Mouse (Mus musculus) midbrain, embryonic 16.5 days (tissue): ENCODE data around the gene Aen. TPM values are rescaled to one million over a fixed set of nuclear protein-coding genes. Genes with fewer than 3 reads are reported as not detected.

Experiments used
- ATAC-seq: fragments of 200-750 bp; cut with Nextera tagmentation; 2 replicates; pipeline ENCODE4 v1.8.0; 2017; ENCODE audit warnings: moderate TSS enrichment
- H3K27ac ChIP-seq: fragments of 300-500 bp; sonication (generic); 2 replicates; pipeline ENCODE4 v1.5.1; 2014; ENCODE audit warnings: mild to moderate bottlenecking, low read length, mixed read lengths
- H3K27me3 ChIP-seq: fragments of 300-500 bp; sonication (generic); 2 replicates; pipeline ENCODE4 v1.6.1; 2014; ENCODE audit warnings: low read depth, low read length, mixed read lengths; ENCODE audit not compliant: control insufficient read depth, insufficient read depth
- H3K36me3 ChIP-seq: fragments of 300-500 bp; sonication (generic); 2 replicates; pipeline ENCODE4 v1.6.1; 2014; ENCODE audit warnings: mild to moderate bottlenecking, low read length, moderate library complexity, mixed read lengths; ENCODE audit not compliant: control insufficient read depth, insufficient read depth
- H3K4me1 ChIP-seq: fragments of 300-500 bp; sonication (generic); 2 replicates; pipeline ENCODE4 v1.6.1; 2014; ENCODE audit warnings: mild to moderate bottlenecking, low read length, mixed read lengths; ENCODE audit not compliant: control insufficient read depth, insufficient read depth
- H3K4me2 ChIP-seq: fragments of 300-500 bp; sonication (generic); 2 replicates; pipeline ENCODE4 v1.6.1; 2014; ENCODE audit warnings: mild to moderate bottlenecking, low read length, mixed read lengths
- H3K4me3 ChIP-seq: fragments of 300-500 bp; sonication (generic); 2 replicates; pipeline ENCODE4 v1.5.1; 2014; ENCODE audit warnings: low read depth, mild to moderate bottlenecking, low read length, moderate library complexity, mixed read lengths
- H3K9ac ChIP-seq: fragments of 300-500 bp; sonication (generic); 2 replicates; pipeline ENCODE4 v1.6.1; 2014; ENCODE audit warnings: low read depth, low read length, mixed read lengths
- H3K9me3 ChIP-seq: fragments of 300-500 bp; sonication (generic); replicated peaks from 2 replicates; pipeline ENCODE4 v1.6.1; 2014; ENCODE audit warnings: mild to moderate bottlenecking, low read length, mixed read lengths; ENCODE audit not compliant: control insufficient read depth, poor library complexity, severe bottlenecking
- WGBS: fragments of 180-500 bp; shearing (Covaris S2); extraction: QIAGEN DNeasy Blood & Tissue Kit; methylation state at CpG from one replicate; pipeline ENCODE4 v1.1.7; 2014; 5-methylcytosine and 5-hydroxymethylcytosine counted together
- polyA plus RNA-seq: library from polyadenylated mRNA; unstranded; fragments of >200 nt; fragmentation: Nextera tagmentation; extraction: Ambion mirVana; gene quantifications from 2 replicates; pipeline ENCODE4 v1.2.1, GENCODE M21; 2015

Aen gene
- 48.5 and 54.0 TPM in 2 replicates for polyA plus RNA-seq

DNA sequence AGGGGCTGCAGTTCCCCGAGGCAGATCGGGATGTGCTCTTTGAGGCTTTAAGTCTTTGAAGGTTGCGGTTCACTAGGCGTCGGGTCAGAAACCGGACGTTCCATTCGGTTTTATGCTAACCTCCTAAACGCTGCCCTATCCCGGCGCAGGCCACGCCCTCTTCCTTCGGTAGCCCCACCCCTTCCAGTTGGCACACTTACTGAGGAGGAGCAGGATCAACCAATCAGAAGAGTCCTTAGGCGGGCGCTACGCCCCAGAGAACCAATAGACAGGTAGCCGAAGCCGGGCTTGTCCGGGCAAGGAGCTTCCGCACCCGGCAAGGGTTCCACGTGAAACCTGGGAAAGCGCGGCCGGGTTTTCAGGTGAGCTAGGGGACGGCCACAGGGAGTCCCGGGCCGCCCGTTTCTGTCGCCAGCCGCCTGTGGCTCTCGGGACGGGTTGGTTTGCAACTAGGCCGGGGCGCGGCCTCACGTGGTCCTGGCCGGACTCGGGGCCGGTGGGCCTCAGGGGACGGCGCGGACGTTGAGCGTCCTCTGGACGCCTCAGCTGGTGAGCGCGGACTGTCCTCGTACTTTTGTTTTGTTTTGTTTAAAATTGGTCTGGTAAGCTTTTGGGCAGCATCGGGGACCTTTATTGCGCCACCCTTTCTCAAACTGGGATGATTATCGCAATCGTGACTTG is at the start of gene Aen:
Aen (plus strand) TSS at position 202 of the 681 bp plus-strand sequence.
- Histone ChIP-seq H3K4me1 (peaks cover 18% of the 10 kb centered on the region), H3K27ac (peak within 1 kb of the TSS; percentile 63; the same call in 1 of the 2 replicates), H3K36me3 (no peaks in the 10 kb centered on the region), H3K4me3 (peak within 1 kb of the TSS; percentile 99), H3K9me3 (no peaks in the 10 kb centered on the region), H3K9ac (peak within 1 kb of the TSS; percentile 80), H3K27me3 (no peaks in the 10 kb centered on the region), H3K4me2 (peak within 1 kb of the TSS; percentile 70)
- WGBS, result under 1% methylated on average over 53 of the region's 53 CpGs
- ATAC-seq, result peak; percentile 97

DNA sequence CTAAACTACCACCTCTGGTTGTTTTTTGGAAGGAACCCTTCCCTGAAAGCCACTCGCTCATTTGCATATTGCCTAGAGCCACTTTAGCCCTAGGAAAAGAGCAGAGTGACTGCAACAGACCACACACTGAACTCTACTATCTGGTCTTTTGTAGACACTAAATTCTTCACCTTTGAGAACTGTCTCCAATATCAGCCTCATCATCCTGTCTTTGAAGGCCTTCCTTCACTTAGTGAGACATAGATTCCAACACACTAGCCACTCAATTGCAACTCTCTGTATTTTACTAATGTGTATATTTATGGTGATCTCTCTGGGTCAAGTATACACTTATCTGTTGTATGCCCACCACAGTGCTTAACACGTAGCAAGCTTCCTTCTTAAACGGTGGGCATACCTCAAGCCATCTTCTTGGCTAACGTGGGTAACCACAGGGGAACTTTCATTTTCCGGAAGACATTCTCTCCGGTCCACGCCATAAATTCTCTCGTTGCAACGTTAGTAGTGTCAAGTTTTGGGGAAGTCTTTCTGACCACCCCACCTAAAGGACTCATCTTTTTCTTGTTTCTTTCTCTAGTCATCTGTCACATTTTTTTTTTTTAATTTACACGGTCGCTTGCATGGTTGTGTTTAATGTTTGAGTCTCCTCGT is 49.5 kb upstream of the Aen start:
- Histone ChIP-seq H3K27me3 (no peaks in the 10 kb centered on the region), H3K36me3 (peaks cover 10% of the 10 kb centered on the region), H3K27ac (peak overlapping the region; percentile 88), H3K4me2 (peak overlapping the region; percentile 74), H3K4me1 (peaks cover 12% of the 10 kb centered on the region), H3K4me3 (peak overlapping the region; percentile 86), H3K9ac (peak overlapping the region; percentile 95), H3K9me3 (no peaks in the 10 kb centered on the region)
- 37% methylated on average over 12 of the region's 12 CpGs for WGBS
- ATAC-seq, result no peak

DNA sequence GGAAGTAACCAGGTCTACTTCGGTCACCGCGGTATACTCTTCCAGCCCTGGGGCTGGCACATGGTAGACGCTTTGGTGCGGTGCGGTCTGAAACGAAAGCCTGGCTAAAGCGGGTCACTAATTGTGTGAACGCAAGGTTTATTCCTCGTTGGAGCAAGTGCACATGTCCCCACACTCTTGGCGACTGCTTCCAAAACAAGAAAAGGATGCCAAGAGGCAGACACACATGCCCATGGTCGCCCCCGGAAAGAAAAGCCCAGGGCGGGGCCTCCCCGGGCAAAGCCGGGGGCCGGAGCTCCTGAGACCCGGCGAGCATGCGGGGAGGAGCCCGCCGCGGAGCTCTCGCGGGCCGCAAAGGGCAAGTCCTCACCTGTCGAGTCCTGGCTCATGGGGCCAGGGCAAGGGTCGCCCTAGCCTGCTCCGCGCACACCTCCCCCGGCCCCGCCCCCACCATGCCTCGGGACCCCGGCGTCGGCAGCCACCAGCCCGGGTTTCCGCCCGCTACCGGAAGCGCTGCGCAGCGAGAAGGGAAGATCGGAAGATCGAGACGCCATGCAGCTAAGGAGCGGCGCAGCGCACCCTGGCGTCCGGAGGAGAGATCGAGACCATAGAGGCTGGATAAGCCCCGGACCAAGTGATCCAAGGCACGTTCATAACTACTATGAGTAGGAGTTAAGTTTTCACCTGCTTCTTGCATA is 48.8 kb upstream of the Aen start, which contains the start of gene Det1:
Det1 (minus strand) TSS at position 527 of the 698 bp plus-strand sequence.
- Histone ChIP-seq H3K4me1 (peaks cover 12% of the 10 kb centered on the region), H3K27ac (peak within 1 kb of the TSS; percentile 88), H3K9ac (peak within 1 kb of the TSS; percentile 95), H3K36me3 (peaks cover 10% of the 10 kb centered on the region), H3K4me2 (peak within 1 kb of the TSS; percentile 74), H3K4me3 (peak within 1 kb of the TSS; percentile 86), H3K27me3 (no peaks in the 10 kb centered on the region), H3K9me3 (no peaks in the 10 kb centered on the region)
- ATAC-seq, result peak; percentile 94
- WGBS, result under 1% methylated on average over 43 of the region's 54 CpGs

DNA sequence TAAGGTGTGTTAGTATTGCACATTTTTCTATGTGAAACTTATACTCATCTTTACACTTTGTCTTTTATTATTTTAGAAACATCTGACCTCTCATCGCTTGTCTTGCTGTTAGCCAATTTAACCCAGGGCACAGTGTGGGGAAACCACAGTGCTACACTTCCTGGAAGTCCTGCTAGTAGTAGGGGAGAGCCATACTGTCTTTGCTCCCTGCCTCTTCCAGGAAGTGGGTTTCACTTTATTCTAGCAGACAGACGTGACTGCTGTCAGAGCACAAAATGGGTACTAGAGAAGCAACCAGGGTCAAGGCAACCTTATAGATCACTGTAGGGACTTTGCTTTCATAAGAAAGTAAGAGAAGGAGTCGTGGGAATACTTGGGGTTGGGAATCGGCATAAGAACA is 41.6 kb upstream of the Aen start:
- Histone ChIP-seq H3K27me3 (no peaks in the 10 kb centered on the region), H3K4me1 (no peaks in the 10 kb centered on the region), H3K9ac (no peak overlapping the region), H3K9me3 (no peaks in the 10 kb centered on the region), H3K36me3 (no peaks in the 10 kb centered on the region), H3K4me2 (no peak overlapping the region), H3K27ac (no peak overlapping the region), H3K4me3 (no peak overlapping the region)
- ATAC-seq, result no peak
- 73% methylated on average over 4 of the region's 4 CpGs for WGBS

DNA sequence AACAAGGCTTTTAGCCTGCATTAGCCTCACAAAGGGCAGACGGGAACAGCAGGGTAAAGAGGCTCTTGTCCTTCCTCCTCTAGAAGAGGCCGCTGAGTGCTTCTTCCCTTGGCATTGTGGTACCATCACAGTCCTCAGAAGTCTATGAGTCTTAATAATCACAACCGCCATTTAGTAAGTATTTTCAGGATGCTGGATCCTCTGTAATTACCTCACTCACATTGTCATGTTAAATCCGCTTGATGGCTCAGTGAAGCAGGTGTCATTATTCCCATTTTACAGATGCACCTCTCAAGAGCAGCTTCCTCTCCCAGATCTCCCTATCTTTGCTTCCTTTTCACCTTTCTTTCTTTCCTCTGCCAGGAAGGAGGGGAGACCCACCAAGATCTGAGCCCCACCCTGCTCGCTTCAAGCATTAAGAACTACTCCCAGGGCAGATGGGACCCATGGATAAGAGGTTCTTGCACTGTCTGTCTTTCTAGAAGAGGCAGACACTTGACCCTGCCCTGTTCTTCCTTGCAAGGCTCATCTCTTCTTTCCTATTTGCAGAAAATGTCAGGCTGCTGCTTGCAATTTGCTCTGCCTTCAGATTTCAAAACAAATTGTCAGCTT is 40.5 kb upstream of the Aen start:
- H3K9ac ChIP-seq, result no peak overlapping the region
- no peaks in the 10 kb centered on the region for H3K9me3 ChIP-seq
- no peaks in the 10 kb centered on the region for H3K4me1 ChIP-seq
- no peaks in the 10 kb centered on the region for H3K27me3 ChIP-seq
- 68% methylated on average over 5 of the region's 5 CpGs for WGBS
- H3K4me3 ChIP-seq, result no peak overlapping the region
- no peak for ATAC-seq
- no peaks in the 10 kb centered on the region for H3K36me3 ChIP-seq
- H3K4me2 ChIP-seq, result no peak overlapping the region
- H3K27ac ChIP-seq, result no peak overlapping the region

DNA sequence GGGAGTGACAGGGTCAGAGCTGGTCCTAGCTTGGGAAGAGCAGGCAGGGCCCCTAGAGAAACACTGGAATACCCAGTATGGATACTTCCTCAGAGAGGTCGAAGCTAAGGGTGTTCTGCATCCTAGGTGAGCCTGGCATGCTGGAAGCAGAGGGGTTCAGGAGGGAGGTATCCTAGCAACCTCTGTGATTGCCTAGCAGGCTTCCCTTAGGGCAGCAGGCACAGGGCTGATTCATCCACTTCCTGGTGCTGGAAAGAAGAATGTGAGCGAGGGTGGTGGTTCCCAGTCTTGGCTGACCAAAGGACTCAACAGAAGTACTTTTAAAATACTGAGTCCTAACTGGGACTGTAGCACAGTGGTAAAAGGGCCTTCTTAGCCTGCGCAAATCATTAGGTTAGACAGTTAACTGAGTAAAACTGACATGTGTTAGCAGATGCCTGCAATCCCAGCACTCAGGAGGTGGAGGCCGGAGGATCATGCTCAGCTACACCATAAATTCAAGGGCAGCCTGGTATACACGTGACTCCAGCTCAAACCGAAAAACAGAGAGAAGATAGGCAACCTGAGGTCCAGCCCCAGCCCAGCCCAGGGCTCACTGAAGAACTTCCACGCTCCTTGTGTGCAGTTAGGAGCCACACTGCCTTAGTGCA is 31.7 kb upstream of the Aen start:
- Histone ChIP-seq H3K27ac (no peak overlapping the region), H3K4me3 (no peak overlapping the region), H3K9ac (no peak overlapping the region), H3K4me1 (no peaks in the 10 kb centered on the region), H3K4me2 (no peak overlapping the region), H3K36me3 (no peaks in the 10 kb centered on the region), H3K9me3 (no peaks in the 10 kb centered on the region), H3K27me3 (no peaks in the 10 kb centered on the region)
- WGBS, result 75% methylated on average over 7 of the region's 7 CpGs
- no peak for ATAC-seq

DNA sequence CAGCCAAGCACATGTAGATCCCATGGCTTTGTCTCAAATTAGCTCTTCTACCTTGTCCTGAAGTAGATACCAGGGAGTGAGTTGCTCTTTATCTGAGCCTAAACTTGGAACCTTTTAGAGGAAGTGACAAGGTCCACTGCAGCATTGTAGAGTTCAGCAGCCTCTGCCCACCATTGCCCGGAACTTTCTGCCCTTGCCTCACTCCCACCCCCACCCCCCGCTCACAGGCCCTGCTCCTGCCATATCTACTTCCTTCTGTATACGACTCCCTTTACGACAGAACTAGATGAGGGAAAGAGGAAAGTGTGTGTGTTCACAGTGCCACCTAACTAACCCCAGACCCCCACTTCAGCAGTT is 31.2 kb upstream of the Aen start:
- 87% methylated on average over 4 of the region's 4 CpGs for WGBS
- Histone ChIP-seq H3K4me2 (no peak overlapping the region), H3K4me1 (no peaks in the 10 kb centered on the region), H3K9me3 (no peaks in the 10 kb centered on the region), H3K9ac (no peak overlapping the region), H3K4me3 (no peak overlapping the region), H3K27ac (no peak overlapping the region), H3K36me3 (no peaks in the 10 kb centered on the region), H3K27me3 (no peaks in the 10 kb centered on the region)
- ATAC-seq, result no peak

DNA sequence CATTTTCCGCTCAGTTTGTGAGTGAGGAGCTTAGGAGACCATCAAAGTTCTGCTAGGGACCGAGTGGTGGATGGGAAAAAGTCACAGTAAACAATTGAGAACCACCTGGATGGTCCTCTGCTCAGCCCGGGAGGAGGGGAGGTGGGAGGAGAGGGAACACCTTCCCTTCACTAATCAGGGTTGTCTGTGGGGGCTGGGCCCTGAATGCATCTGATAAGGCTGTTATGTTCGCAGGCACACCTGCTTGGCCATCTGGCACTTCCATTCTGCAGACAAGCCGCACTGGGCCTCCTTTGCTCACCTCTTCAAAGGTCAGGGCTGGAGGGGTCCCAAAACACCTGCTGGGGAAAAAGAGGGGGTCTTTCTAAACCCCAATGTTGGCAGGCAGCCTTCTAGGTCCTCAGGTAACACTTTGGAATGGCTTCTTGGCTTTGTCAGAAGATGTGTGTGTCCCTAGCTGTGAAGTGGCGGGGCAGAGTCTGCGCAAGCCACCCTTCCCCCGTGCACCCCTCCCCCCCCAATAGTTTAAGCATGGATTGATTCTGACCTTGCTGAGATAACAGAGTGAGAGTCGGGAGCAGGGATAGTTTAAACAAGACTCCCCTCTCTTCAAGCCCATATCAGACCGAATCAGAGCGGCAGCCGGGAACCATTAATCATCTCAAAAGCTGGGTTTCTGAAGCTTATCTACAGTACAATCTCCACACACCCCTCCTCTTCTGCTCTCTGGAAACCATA is 30.3 kb upstream of the Aen start:
- Histone ChIP-seq H3K36me3 (no peaks in the 10 kb centered on the region), H3K9me3 (no peaks in the 10 kb centered on the region), H3K27ac (no peak overlapping the region), H3K4me3 (no peak overlapping the region), H3K4me2 (no peak overlapping the region), H3K4me1 (no peaks in the 10 kb centered on the region), H3K9ac (no peak overlapping the region), H3K27me3 (no peaks in the 10 kb centered on the region)
- no peak for ATAC-seq
- WGBS, result 68% methylated on average over 12 of the region's 12 CpGs
